Mouse (Mus musculus): Measurements from ENCODE around the gene Shisa7.

GRCm38 (mm10) chr7:4863041-4863440 lies 18.5 kb upstream of the Shisa7 start:
- no peak for TF ChIP-seq POLR2A (IDR thresholded peaks at IDR 0.05; ENCODE audit: low read depth, low read length)
- TF ChIP-seq CTCF (IDR thresholded peaks at IDR 0.05; ENCODE audit: extremely low read depth, insufficient read depth, insufficient read length, insufficient replicate concordance): no peak
